Mouse (Mus musculus) left cerebral cortex, postnatal 10 days (tissue): ENCODE measurements around the gene Gm11492. TPM values are rescaled to one million over a fixed set of nuclear protein-coding genes. Genes with fewer than 3 reads are reported as not detected.
A peak's percentile ranks its signal among the peaks of the same experiment; 100 is the strongest.

Experiments used
- DNase-seq, 2 experiments: peaks; one replicate each; pipeline ENCODE4 v3.0.0; 2021 to 2022; ENCODE audit warnings: low spot score in 2 of 2, mixed read lengths in 1 of 2; ENCODE audit errors: extremely low spot score in 1 of 2
- intact Hi-C: fragments of 180-260 bp; cut with DNase I; formaldehyde crosslinking; loops from one replicate; pipeline ENCODE4 v1.15.1; 2025
- total RNA-seq, 2 experiments: library from RNA; stranded (reverse); gene quantifications; 2 replicates each; pipeline ENCODE4 v1.2.3; 2021

Gm11492 gene
- total RNA-seq, 2 experiments from 2014 or later: not detected

DNA sequence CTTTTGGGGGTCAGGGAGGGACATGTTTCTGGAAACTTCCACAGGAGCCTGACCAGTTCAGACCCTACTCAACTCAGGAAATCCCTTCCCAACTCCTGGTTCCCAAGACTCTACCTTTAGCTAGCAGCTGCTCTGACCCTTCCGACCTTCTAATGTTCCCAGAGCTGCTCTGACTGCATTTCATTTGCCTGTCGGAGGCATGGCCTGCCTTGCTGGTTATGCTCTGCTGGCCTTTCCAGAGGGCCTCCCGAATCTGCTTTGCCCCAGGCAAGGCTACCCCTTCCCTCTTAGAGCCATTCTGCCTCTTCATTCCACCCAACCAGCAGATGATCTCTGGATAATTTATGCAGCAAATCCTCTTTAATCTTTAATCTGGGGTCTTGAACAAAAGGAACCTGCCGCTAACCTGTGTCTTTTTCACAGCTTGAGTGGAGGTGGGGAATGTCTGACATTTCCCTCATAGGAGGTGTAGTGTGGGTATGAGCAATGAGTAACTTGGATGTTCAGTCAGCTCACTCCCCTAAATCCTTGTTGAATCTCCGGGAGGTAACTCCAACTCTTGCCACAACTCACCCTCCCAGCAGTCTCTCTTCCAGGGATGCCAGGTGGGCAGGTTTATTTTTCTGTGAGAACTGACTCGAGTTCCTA lies 11.3 kb downstream of the Gm11492 start:
- no peak for DNase-seq
- intact Hi-C loops: no loop called here

DNA sequence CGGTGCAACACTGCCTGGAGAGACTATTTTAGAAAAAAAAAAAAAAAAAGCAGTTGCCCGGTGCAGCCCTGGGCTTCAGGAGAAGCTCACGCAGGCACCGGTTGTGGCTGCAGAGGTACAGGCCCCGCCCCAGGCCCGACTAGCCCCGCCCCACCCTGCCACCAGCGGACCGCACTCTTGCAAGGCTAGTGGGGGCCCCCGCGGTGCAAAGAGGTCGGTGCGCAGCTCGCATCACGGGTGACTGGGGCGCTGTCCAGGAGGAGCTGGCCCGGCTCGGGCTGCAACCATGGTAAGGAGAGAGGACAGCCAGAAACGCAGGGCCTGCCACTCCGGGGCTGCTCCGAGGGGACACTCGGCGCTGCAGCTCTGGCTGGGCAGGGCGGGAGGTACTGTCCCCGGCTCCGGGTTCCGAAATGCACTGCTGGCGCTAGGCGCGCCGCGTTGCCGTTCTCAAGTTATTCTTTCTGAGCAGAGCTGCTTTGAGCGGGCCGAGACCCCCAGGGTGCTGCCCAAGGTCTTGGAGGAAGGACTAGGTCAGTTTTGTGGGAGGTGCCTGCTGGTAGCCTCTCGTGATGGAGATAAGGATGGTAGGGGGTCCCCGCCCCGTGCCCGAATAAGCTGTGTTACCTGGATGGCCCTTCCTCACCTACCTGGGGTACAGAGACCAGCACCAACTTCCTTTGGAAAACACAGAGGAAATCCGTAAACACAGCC lies 12.0 kb downstream of the Gm11492 start:
- DNase-seq: peak in 1 of 2 experiments; percentile 86
- intact Hi-C loops: no loop called here

DNA sequence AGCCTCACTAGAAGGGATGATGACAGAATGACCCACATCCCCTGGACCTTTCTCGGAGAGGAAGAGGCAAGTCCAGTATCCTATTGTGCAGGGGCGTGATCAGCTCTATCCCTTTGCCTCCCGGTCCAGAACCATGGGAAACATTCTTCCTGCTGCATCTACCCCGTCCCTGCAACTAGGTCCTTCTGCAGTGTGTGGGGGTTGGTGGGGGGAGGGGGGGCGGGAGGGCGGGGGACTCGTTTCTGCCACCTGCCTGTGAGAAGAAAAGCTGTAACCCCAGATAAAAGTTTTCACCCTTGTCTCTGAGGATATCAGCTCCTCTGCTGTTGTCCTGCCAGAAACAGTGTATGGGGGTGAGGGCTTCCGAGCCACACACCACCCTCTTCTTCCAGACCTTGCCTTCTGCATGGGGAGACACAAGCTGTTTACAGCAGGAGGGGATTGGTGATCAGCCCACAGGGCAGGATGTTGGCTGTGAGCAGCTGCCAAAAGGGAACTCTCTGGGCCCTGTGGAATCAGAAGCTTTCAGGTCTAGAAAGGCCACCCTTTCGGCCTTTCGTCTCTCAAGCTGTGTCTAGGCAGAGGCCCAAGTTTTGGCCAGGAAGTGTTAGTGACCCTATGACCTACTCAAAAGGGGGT lies 12.6 kb downstream of the Gm11492 start:
- intact Hi-C loops: no loop called here
- DNase-seq: peak in 1 of 2 experiments; percentile 79

DNA sequence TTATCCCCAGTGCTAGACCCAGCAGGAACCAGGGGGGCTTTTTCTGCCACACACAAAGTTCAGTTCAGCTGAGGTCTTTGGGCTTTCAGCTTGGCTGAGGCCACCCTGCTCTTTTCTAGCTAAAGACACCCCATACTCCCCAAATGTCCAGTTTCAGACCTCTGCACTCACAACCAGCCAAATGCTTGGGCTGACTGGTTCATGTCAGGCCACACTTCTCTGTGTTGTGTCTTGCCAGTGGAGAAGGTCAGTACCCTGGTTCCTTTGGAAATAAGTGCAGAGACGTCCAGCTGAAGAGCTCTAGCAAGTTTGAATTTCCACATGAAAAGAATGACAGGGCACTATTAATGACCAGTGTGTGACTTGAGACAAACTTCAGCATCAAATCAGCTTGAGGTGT lies 13.3 kb downstream of the Gm11492 start:
- intact Hi-C loops: no loop called here
- no peak for DNase-seq

DNA sequence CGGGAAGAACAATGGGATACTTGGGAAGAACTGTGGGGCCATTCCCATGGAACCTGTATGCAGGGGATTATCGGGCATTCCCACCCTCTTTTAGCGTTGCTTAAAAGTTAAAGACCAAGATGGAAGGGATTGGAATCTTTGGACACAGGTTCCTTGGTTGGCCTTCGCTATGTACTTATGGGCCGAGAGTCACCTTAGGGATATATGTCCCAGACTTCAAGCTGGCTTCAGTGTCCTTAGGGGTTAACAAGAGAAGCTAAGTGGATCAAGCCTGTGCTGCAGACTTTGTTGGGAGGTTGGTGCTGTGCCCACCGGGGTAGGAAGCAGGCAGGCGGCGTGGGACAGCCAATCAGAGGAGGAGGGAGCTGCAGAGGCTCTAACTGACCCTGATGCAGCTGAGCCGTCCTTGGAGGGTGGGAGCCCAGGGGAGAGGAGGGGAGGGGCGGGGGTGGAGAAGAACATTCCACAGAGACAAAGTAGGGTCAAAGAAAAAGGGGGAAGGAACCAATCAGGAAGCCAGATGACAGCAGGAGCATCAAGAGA lies 14.2 kb downstream of the Gm11492 start:
- DNase-seq: peak in 1 of 2 experiments; percentile 60
- intact Hi-C loops: no loop called here

DNA sequence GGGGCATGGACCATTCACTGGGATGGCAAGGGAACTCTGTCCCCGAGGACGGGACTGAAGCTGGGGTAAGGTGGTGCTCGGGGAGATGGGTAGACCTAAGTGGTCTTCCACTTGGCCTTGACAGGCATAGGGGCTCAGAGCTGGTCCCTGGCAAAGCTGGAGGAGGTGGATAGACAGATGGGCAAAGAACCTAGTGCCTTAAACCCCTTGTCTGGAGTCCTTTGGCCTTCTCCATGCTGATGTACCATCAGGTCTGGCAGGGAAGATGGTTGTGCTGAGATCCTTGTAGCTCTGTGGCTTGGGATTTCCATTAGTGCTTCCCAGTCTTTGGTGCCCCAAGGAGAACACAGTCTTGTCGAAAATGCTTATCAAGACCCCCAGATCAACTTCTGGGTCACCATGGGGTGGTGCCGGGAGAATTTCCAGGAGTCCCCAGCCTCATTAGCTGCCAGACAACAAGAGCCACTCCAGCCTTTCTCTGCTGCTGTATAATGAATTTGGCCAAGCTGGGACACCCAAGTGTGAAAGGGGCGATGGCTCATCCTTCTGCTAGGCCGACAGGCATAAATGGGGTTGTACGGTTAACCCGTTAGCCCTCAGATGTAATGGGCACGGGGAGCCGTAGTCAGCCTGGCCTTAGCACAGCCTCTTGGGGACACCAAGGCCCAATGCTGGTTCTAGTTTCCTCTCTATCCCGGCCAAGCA lies 14.9 kb downstream of the Gm11492 start:
- DNase-seq: no peak
- intact Hi-C loops: no loop called here

DNA sequence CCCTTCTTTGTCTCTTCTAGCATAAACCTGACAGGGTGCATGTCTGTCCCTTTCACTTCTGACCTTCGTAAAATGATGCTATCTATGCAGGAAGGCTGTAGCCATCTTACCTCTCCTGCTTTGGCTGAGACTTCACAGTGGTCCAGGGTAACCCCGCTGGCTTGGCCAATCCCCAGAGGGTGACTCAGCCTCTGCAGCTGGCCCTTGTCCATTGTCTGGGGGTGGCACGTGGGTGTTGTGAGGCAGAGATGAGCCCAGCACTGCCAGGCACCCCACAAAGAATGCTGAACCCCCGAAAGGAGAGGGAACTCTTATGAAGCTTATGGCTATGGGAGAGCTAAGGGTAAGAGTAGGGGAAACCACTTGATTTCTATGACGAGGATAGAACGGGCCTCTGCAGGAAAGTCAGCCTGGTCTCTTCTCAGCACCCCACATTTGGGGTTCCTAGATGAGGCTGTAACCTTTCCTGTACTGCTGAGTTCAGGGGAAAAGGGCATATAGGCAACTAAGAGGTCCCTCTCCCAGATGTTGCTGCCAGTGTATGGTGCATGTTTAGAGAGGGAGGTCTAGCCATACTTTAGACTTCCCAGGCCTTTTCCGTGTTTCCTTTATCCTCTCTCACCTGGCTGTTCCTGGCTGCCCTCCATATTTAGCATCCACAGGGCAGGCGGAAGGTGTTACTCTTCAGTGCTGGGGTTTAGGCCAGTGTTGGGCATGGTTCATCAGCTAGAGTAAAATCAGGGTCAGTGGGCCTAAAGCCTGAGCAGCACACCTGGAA lies 15.7 kb downstream of the Gm11492 start:
- intact Hi-C loops: no loop called here
- peak in 1 of 2 experiments; percentile 4 for DNase-seq

DNA sequence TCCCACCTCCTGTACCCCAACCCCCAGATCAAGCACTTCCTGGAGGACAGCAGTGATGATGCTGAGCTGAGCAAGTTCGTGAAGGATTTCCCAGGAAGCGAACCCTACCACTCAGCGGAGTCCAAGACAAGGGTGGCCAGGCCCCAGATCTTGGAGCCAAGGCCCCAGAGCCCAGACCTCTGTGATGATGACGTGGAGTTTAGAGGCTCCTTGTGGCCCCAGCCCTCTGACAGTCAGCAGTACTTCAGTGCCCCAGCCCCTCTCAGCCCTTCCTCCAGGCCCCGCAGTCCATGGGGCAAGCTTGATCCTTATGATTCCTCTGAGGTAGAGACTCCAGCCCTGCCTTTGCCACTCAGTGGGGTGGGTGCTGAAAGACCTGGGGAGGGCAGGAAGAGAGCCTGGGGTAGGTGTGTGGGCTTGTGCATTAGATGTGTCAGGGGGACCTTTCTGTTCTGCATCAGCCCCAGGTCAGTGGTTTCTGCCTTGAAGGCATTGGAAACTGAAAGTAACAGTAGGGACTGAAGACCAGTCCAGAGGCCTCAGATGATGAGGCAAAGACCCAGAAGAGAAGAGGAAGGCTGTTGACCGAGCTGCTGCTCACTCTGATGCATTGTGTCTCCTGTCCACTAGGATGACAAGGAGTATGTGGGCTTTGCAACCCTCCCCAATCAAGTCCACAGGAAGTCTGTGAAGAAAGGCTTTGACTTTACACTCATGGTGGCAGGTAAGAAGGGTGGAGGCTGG lies 17.0 kb downstream of the Gm11492 start:
- intact Hi-C loops: no loop called here
- no peak for DNase-seq

DNA sequence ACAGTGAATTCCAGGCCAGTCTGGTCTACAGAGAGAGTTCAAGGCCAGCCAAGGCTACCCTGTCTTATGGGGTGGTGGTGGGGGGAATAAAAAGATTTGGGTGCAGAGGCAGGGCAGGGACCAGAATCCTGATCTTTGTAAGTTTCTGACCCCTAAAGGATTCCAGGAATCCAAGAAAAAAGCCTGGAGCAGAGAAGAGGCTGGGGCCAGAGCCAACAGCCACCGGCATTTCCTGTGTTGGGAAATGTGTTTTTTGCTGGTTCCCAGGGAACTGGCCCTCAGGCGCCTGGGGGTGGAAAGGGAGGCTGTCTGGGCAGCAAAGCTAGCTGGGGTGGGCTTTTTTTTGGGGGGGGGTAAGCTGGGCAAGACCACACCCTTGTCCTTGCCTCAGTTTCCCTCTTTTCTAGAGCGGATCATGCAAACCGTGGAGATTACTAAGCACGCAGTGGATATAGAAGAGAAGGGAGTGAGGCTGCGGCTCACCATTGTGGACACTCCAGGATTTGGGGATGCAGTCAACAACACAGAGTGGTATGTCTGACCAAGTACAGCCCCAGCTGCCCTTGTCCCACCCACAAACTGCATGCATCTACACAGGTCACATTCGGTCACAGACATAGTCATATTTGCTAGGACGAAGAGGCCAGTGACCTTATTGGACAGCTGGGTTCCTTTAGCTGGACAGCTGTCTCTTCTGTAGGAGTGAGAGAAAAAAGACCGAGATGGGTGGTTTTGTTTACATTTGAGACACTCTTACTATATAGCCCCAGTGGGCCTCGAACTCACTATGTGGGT lies 18.5 kb downstream of the Gm11492 start:
- intact Hi-C loops: no loop called here
- DNase-seq: peak in 1 of 2 experiments; percentile 72

DNA sequence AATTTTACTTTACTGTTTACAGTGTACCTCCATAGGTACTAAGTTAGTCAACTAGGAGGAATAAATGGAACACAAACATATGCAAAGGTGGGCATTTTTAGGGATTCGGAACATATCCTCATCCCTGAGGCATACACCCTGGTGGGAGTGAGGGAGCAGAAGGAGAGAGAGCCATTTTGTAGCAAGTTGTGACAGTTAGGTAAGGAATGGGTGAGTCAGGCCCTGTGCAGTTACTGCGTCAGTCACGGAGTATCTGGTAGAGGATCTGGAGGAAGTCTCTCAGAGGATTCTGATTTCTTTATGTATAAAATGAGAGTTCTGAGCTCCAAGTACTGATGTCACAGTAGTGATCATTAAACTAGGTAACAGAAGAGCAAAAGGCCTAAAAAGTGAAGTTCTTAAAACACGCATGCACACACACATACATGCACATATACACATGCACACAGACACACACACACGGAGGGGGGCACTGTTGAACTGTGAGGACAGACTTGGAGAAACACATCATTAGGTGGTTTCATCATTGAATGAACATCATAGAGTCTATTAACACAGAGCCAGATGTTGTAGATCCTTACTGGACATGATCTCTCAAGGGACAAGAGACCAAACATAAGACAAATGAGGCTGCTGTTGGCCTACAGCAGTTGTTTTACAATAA lies 20.9 kb downstream of the Gm11492 start:
- intact Hi-C loops: no loop called here
- no peak for DNase-seq

DNA sequence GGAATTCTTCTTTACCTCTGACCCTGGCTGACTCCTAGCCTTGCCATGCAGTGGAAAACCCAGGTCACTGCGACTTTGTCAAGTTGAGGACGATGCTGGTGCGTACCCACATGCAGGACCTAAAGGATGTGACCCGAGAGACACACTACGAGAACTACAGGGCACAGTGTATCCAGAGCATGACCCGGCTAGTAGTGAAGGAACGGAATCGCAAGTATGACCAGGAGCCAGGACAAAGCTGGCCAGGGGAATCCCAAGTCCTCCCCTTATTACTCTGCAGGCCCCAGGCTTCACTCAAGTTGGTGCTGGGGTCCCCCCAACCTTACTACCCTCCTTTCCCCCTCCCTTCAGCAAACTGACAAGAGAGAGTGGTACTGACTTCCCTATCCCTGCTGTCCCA lies 23.2 kb downstream of the Gm11492 start:
- DNase-seq: no peak
- intact Hi-C loops: no loop called here

DNA sequence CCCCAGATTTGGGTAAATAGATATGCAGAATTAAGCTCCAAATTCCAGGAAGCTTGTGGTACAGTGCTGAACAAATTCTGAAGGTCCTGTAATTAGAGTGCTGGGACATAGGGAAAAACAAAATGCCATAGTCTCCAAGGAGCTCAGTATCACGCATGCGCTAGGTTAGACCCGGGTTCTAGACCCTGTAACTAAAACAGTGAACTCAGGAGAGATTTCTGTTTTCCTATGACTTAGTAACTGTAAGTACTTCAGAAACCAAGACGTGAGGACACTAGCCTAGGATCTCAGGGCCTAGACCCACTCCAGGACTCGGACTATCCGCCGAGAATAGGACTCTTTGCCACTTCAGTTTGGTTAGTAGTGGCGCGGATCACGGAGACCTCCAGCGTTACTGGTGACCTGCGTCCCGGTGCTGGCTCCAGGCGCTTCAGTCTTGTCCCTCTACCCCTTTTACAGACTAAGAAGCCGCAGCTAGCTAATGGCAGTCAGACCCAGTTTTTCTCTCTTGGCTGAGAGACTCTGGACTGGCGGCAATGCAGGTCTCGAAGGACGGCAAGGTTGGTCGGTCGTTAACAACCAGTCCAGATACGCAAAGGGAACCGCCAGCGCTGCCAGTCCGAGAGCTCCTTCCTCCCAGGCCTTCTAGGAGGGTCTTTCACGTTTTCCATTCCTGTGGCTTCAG lies 24.5 kb downstream of the Gm11492 start:
- DNase-seq: peak in 1 of 2 experiments; percentile 40
- intact Hi-C loops: no loop called here

DNA sequence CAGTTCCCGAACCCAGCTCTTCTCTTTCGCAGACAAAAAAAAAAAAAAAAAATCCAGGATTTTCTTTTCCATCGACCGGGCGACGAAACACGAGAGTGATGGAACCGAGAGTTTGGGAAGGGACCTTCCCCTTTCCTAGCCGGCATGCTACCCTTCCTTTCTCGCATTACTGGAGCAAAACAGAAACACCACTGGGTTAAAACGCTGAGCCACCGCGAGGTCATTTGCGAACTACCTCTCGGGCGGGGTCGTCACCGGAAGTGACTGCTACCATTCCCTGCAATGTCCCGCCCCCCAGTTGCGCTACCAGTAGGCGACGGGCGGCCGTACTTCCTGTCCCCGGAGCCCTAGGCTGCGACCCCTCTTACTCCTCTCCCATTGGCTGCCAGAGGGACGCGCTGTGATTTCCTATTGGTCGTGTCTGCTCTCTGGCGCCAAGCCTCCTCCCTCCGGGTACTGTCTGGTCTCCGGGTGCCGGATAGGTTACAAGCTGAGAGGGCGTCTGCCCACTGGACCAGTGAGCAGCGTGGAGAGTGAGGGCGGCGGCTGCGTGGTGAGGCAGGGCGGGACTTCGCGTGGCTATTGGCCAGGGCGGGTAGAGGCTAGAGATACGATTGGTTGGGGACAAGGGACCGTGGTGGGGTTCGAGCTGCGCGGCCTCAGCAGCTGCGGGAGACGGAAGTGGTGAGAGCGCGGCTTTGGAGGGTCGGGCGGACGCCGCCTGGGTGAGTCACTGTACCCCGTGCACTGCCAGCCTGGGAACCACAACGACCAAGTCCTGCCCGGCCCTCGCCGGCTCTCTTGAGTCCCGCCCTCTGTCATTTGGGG lies 25.3 kb downstream of the Gm11492 start, which contains the start of gene Mtmr4:
Mtmr4 (plus strand) TSS at position 637 of the 828 bp plus-strand sequence.
- DNase-seq: peak; percentile 100
- intact Hi-C loops: no loop called here

DNA sequence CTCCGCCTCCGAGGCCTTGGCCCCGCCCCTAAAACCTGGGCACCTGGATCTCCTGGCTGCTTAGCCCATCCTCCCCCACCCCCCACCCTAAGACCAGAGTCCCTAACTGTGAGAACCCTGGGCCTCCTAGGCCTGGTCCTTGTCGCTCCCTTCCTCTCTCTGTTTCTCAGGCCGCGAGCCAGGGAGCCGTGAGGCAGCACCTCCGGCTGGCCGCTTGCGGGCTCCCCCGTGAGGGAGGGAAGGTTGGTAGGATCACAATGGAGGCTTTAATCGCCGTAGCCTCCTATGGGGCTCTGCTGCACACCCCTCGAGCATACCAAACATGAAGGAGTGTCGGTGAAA lies 25.9 kb downstream of the Gm11492 start:
- intact Hi-C loops: no loop called here
- DNase-seq: no peak
